Mouse (Mus musculus): ENCODE measurements around the gene Ikbkg.

DNA sequence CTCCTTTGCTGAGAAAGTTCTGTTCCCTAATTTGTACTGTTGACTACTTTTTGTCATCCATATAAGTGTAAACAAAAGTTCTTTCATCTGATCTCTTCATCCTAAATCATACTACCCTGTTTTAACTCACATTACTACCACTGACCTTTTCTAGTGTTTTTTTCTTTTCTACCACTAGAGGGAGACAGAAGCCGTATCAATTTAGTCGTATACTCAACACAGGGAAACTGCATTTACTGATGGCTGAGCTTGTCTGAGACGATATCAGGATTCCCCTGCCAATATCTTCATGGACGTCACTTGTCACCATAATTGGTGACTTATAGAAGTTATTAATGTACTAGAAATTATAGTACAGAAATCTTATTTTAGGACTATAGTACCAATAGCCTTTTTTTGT lies 59.7 kb downstream of the Ikbkg start:
- TF ChIP-seq CTCF (IDR thresholded peaks at IDR 0.05; ENCODE audit: extremely low read depth, insufficient read depth, insufficient read length, insufficient replicate concordance) (no peak), POLR2A (IDR thresholded peaks at IDR 0.05; ENCODE audit: low read depth, low read length) (no peak)
